Mouse (Mus musculus) ES-Bruce4 (cell line): ENCODE measurements around the gene Anks1.

Experiments used
- CTCF ChIP-seq: IDR thresholded peaks from one replicate; pipeline ENCODE4 v1.8.1; 2011; ENCODE audit warnings: low read depth, low read length
- POLR2A ChIP-seq: IDR thresholded peaks from one replicate; pipeline ENCODE4 v1.8.1; 2011; ENCODE audit warnings: low read length; ENCODE audit not compliant: insufficient read depth

GRCm38 (mm10) chr17:28084395-28084905, 175.3 kb downstream of the Anks1 start:
- no peak for TF ChIP-seq CTCF
- no peak for TF ChIP-seq POLR2A
